8 mouse cellular contexts compared by ENCODE assay signal in genomic region chr7:141693591-141694273, GRCm38 (mm10). TPM values are rescaled to one million over a fixed set of nuclear protein-coding genes. Genes with fewer than 3 reads are reported as not detected.
A peak's percentile ranks its signal among the peaks of the same experiment; 100 is the strongest.
DNase-seq lines count a peak whose midpoint lies in the region; ATAC-seq lines count a peak whose summit lies in the region.

No protein-coding gene starts in this region.

- 69% methylated on average over 30 of the region's 30 CpGs for WGBS in midbrain, embryonic 13.5 days

- H3K4me3 ChIP-seq in midbrain, embryonic 13.5 days (replicated peaks): peak overlapping the region; percentile 5; the same call in 1 of the 2 replicates

- DNase-seq in adrenal gland, postnatal 10 days: peak; percentile 13
- no peak for DNase-seq in adrenal gland, adult 2 months
- peak; percentile 4 for DNase-seq in Muller cell, postnatal 12 days (ENCODE audit: inconsistent ontology term)
- DNase-seq in heart, postnatal 10 days: peak; percentile 4 to 20
- DNase-seq in kidney, postnatal 36 days: peak; percentile 29 to 66
- no peak for DNase-seq in c-Kit-positive CD71-positive TER-119-positive erythroid progenitor cells, embryonic 14.5 days (ENCODE audit: low spot score)

- H3K27ac ChIP-seq in midbrain, embryonic 13.5 days: no peak overlapping the region

- peaks cover 5% of the 10 kb centered on the region; the same call in 1 of the 2 replicates for H3K4me1 ChIP-seq in midbrain, embryonic 13.5 days (replicated peaks)

- H3K27me3 ChIP-seq in midbrain, embryonic 13.5 days: no peaks in the 10 kb centered on the region

- H3K9ac ChIP-seq in midbrain, embryonic 13.5 days (replicated peaks): no peak overlapping the region

- no peaks in the 10 kb centered on the region for H3K9me3 ChIP-seq in midbrain, embryonic 13.5 days

- ATAC-seq in midbrain, embryonic 13.5 days: no peak
- no peak for ATAC-seq in monocyte, adult 5-6 weeks (replicated peaks; ENCODE audit: insufficient number of reproducible peaks, low FRiP score, low TSS enrichment, poor library complexity, severe bottlenecking)

- intact Hi-C loops in heart, postnatal 10 days (cut with DNase I): no loop called here

- H3K36me3 ChIP-seq in midbrain, embryonic 13.5 days: no peaks in the 10 kb centered on the region

- peak overlapping the region; percentile 38 for H3K4me2 ChIP-seq in midbrain, embryonic 13.5 days (replicated peaks)

RNA-seq across cellular contexts. Expression of gene Muc2, which starts 3.6 kb away (rescaled TPM):
- 1 to 10 TPM; 1.8 to 1.9 TPM for total RNA-seq in adrenal gland, postnatal 10 days (2021)
- under 1 TPM; 0.17 to 0.75 TPM for total RNA-seq in adrenal gland, adult 2 months (2021)
- polyA plus RNA-seq in adrenal gland, adult 2 months (2012; rRNA removed): 0.54 and 0.67 TPM in 2 replicates
- 1 to 10 TPM in 1 of 2 experiments, under 1 TPM in 1; 0.74 to 1.3 TPM for total RNA-seq in heart, postnatal 10 days (2021)
- 0.09 and 0.27 TPM in 2 replicates for polyA plus RNA-seq in midbrain, embryonic 13.5 days (2015; fragmentation: Nextera tagmentation; extraction: Ambion mirVana)
- not detected in 3 replicates for total RNA-seq in monocyte, adult 5-6 weeks (2017)

RNA-seq across cellular contexts. Expression of gene Muc6, which starts 38.6 kb away (rescaled TPM):
- under 1 TPM in 1 of 2 experiments, not detected in 1; 0.06 TPM for total RNA-seq in adrenal gland, postnatal 10 days (2021)
- not detected for total RNA-seq in adrenal gland, adult 2 months (2021)
- 0.01 and 0.09 TPM in 2 replicates for polyA plus RNA-seq in adrenal gland, adult 2 months (2012; rRNA removed)
- total RNA-seq in heart, postnatal 10 days (2021): not detected
- 0.26 and 0.27 TPM in 2 replicates for polyA plus RNA-seq in midbrain, embryonic 13.5 days (2015; fragmentation: Nextera tagmentation; extraction: Ambion mirVana)
- 0.10 to 0.21 TPM in 2 of 3 replicates, not detected in the other for total RNA-seq in monocyte, adult 5-6 weeks (2017)

Comparison
In these comparisons a context has a peak if more than half of its experiments do, and no peak if none do; other contexts are left out.
1. DNase-seq: peak in adrenal gland, postnatal 10 days (single experiment), Muller cell, postnatal 12 days (single experiment), heart, postnatal 10 days (2 of 2) and kidney, postnatal 36 days (2 of 2); none in adrenal gland, adult 2 months (single experiment) and c-Kit-positive CD71-positive TER-119-positive erythroid progenitor cells, embryonic 14.5 days (single experiment).